Mouse (Mus musculus): ENCODE data around the gene Trp53bp2. TPM values are rescaled to one million over a fixed set of nuclear protein-coding genes. Genes with fewer than 3 reads are reported as not detected.

Trp53bp2 gene
- total and polyA plus RNA-seq, 3 experiments: 7.6 to 20.5 (median 16.7) TPM

DNA sequence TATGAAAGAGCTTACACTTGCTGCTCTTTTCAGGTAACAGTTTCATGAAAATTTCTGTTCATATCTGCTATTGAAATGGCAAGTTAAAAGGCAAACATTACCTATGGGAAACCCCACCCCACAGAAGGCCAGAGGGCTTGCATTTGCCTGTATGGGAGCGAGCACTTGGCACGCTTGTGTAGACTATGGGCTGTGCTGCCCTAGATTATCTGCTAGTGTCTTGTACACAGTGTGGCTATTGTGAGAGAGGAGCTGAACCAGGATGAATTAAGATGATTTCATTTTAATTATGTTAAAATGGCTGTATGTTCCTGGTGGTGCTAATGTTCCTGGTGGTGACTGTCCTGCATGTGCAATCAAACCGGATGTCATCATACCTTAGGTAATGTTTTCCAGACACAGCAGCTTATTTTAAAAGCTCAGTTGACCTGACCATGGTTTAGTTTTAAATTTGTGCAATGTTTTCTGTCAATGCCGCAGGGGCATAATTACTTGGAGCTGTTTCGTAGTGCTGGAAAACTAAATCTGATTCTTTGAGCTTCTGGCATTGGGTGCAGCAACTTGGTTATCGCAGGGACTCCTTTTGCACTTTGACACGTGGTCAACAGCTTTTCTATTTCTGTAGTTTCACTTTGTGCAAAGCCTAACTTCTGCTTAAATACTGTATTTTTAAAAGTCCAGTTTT lies 3.8 kb downstream of the Trp53bp2 start:
- Histone ChIP-seq H3K36me3 (replicated peaks) (peaks cover 15% of the 10 kb centered on the region), H3K27me3 (ENCODE audit: insufficient read depth, low read length) (no peaks in the 10 kb centered on the region), H3K4me3 (ENCODE audit: low read depth, low read length) (no peak overlapping the region), H3K4me1 (ENCODE audit: insufficient read depth, low read depth, low read length) (peaks cover 17% of the 10 kb centered on the region), H3K9me3 (replicated peaks) (no peaks in the 10 kb centered on the region)
- TF ChIP-seq GATA1 (IDR thresholded peaks at IDR 0.05; ENCODE audit: borderline replicate concordance, low read length) (no peak), POLR2AphosphoS5 (IDR thresholded peaks at IDR 0.05; ENCODE audit: insufficient replicate concordance, low read depth, low read length) (no peak), GATA2 (IDR thresholded peaks at IDR 0.05; ENCODE audit: borderline replicate concordance, low read depth, low read length) (no peak), TAL1 (conservative IDR thresholded peaks at IDR 0.05; ENCODE audit: low read depth, low read length) (no peak), CTCF (IDR thresholded peaks at IDR 0.05; ENCODE audit: low read depth, low read length) (no peak)
- no peak for ATAC-seq (ENCODE audit: extremely low read depth, insufficient number of reproducible peaks, low FRiP score, poor library complexity, severe bottlenecking)
- no peak for DNase-seq (ENCODE audit: low spot score)

DNA sequence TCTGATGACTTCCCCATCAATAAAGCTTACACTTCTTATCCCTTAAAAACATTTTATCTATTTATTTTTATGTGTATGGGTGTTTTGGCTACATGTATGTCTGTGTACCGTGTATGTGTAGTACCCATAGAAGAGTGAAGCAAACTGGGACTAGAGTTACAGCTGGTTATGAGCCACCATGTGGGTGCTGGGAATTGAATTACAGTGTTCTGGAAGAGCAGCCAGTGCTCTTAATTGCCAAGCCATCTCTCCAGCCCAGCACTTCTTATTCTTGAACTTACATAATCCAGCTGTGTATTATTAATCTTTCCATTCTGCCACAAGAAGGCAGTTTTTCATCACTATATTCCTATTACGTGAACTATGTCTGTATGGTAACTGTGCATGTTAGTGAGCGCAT lies 10.5 kb downstream of the Trp53bp2 start:
- Histone ChIP-seq H3K9me3 (replicated peaks) (no peaks in the 10 kb centered on the region), H3K36me3 (replicated peaks) (peaks cover 24% of the 10 kb centered on the region), H3K27me3 (ENCODE audit: insufficient read depth, low read length) (no peaks in the 10 kb centered on the region), H3K4me3 (ENCODE audit: low read depth, low read length) (no peak overlapping the region), H3K4me1 (ENCODE audit: insufficient read depth, low read depth, low read length) (no peaks in the 10 kb centered on the region)
- no peak for DNase-seq (ENCODE audit: low spot score)
- TF ChIP-seq CTCF (IDR thresholded peaks at IDR 0.05; ENCODE audit: low read depth, low read length) (no peak), GATA1 (IDR thresholded peaks at IDR 0.05; ENCODE audit: borderline replicate concordance, low read length) (no peak), POLR2AphosphoS5 (IDR thresholded peaks at IDR 0.05; ENCODE audit: insufficient replicate concordance, low read depth, low read length) (no peak), TAL1 (conservative IDR thresholded peaks at IDR 0.05; ENCODE audit: low read depth, low read length) (no peak), GATA2 (IDR thresholded peaks at IDR 0.05; ENCODE audit: borderline replicate concordance, low read depth, low read length) (no peak)
- no peak for ATAC-seq (ENCODE audit: extremely low read depth, insufficient number of reproducible peaks, low FRiP score, poor library complexity, severe bottlenecking)

DNA sequence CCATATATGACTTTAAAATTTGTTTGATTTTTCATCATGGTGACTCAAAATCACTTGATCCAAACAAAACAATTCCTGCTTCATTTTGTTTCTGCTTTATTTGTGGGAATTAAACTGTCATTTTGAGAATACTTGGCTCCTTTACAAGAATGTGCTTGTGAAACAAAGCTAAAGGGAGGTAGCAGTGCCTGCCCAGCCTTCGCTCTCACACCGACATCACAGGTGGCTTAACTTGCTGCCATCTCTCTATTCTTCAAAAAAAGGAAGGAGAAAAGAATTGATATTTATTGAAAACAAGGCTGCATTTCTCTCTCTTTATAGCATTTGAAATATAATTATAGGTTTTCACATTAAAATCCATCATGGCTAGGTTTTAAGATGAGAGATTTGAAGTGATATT lies 15.3 kb downstream of the Trp53bp2 start:
- no peak for TF ChIP-seq GATA2 (IDR thresholded peaks at IDR 0.05; ENCODE audit: borderline replicate concordance, low read depth, low read length)
- no peak for TF ChIP-seq POLR2AphosphoS5 (IDR thresholded peaks at IDR 0.05; ENCODE audit: insufficient replicate concordance, low read depth, low read length)
- TF ChIP-seq CTCF (IDR thresholded peaks at IDR 0.05; ENCODE audit: low read depth, low read length): no peak
- no peak for TF ChIP-seq GATA1 (IDR thresholded peaks at IDR 0.05; ENCODE audit: borderline replicate concordance, low read length)
- TF ChIP-seq TAL1 (conservative IDR thresholded peaks at IDR 0.05; ENCODE audit: low read depth, low read length): no peak
- Histone ChIP-seq H3K4me1 (ENCODE audit: insufficient read depth, low read depth, low read length) (peaks cover 5% of the 10 kb centered on the region; the same call in 1 of the 2 replicates), H3K36me3 (replicated peaks) (peaks cover 22% of the 10 kb centered on the region), H3K27me3 (ENCODE audit: insufficient read depth, low read length) (no peaks in the 10 kb centered on the region), H3K9me3 (replicated peaks) (no peaks in the 10 kb centered on the region), H3K4me3 (ENCODE audit: low read depth, low read length) (no peak overlapping the region)
- DNase-seq (ENCODE audit: low spot score): no peak
- no peak for ATAC-seq (ENCODE audit: extremely low read depth, insufficient number of reproducible peaks, low FRiP score, poor library complexity, severe bottlenecking)

DNA sequence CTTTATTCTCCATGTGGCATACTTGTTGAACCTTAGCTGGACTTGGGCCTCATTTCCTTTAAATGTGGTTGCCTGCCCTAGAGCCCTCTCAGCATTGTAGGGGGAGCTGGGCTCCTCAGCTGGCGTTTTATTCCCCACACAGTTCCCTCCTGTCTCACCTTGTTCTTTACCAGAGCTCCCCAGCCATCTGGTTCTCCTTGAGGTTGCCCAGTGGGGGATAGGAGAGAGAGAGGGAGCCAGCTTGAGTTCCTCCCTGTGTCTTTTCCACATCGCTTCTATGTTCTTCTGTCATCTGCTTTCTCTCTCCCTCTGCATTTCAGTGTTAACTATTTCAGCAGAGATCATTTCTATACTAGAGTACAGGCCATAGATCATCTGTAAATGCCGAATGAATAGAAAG lies 16.2 kb downstream of the Trp53bp2 start:
- ATAC-seq (ENCODE audit: extremely low read depth, insufficient number of reproducible peaks, low FRiP score, poor library complexity, severe bottlenecking): no peak
- TF ChIP-seq GATA2 (IDR thresholded peaks at IDR 0.05; ENCODE audit: borderline replicate concordance, low read depth, low read length): no peak
- no peak for TF ChIP-seq TAL1 (conservative IDR thresholded peaks at IDR 0.05; ENCODE audit: low read depth, low read length)
- no peak for TF ChIP-seq POLR2AphosphoS5 (IDR thresholded peaks at IDR 0.05; ENCODE audit: insufficient replicate concordance, low read depth, low read length)
- no peak for TF ChIP-seq CTCF (IDR thresholded peaks at IDR 0.05; ENCODE audit: low read depth, low read length)
- TF ChIP-seq GATA1 (IDR thresholded peaks at IDR 0.05; ENCODE audit: borderline replicate concordance, low read length): no peak
- H3K27me3 ChIP-seq (ENCODE audit: insufficient read depth, low read length): no peaks in the 10 kb centered on the region

DNA sequence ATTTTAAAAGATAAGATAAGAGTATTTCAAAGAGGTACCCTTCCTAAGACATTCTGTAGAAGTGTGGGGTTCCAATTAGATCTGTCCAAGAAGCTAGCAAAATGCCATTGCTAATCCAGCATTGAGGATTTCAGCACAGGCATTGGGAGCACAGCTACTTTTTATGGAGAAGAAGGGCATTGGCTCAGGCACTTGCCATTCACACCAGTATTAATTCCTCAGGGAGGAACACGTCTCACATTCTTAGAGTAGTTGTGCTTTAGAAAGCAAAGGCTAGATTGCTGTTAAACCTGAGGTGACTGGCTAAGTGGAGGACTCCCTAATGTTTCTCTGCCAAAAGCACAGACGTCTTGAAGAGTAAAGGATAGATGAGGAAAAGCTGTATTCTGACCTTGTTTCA lies 17.5 kb downstream of the Trp53bp2 start:
- DNase-seq (ENCODE audit: low spot score) (no peak), ATAC-seq (ENCODE audit: extremely low read depth, insufficient number of reproducible peaks, low FRiP score, poor library complexity, severe bottlenecking) (no peak)
- H3K27me3 ChIP-seq (ENCODE audit: insufficient read depth, low read length): no peaks in the 10 kb centered on the region
- H3K36me3 ChIP-seq (replicated peaks): peaks cover 34% of the 10 kb centered on the region
- no peak for TF ChIP-seq CTCF (IDR thresholded peaks at IDR 0.05; ENCODE audit: low read depth, low read length)
- no peak for TF ChIP-seq GATA2 (IDR thresholded peaks at IDR 0.05; ENCODE audit: borderline replicate concordance, low read depth, low read length)
- no peak for TF ChIP-seq GATA1 (IDR thresholded peaks at IDR 0.05; ENCODE audit: borderline replicate concordance, low read length)
- no peak for TF ChIP-seq TAL1 (conservative IDR thresholded peaks at IDR 0.05; ENCODE audit: low read depth, low read length)
- TF ChIP-seq POLR2AphosphoS5 (IDR thresholded peaks at IDR 0.05; ENCODE audit: insufficient replicate concordance, low read depth, low read length): no peak
- H3K4me3 ChIP-seq (ENCODE audit: low read depth, low read length): no peak overlapping the region
- H3K9me3 ChIP-seq (replicated peaks): no peaks in the 10 kb centered on the region
- H3K4me1 ChIP-seq (ENCODE audit: insufficient read depth, low read depth, low read length): peaks cover 5% of the 10 kb centered on the region; the same call in 1 of the 2 replicates

More for the DNA sequence above, 16.2 kb downstream of the Trp53bp2 start:
- no peak for DNase-seq (ENCODE audit: low spot score)
- Histone ChIP-seq H3K9me3 (replicated peaks) (no peaks in the 10 kb centered on the region), H3K4me1 (ENCODE audit: insufficient read depth, low read depth, low read length) (peaks cover 5% of the 10 kb centered on the region; the same call in 1 of the 2 replicates), H3K4me3 (ENCODE audit: low read depth, low read length) (no peak overlapping the region), H3K36me3 (replicated peaks) (peaks cover 30% of the 10 kb centered on the region)

DNA sequence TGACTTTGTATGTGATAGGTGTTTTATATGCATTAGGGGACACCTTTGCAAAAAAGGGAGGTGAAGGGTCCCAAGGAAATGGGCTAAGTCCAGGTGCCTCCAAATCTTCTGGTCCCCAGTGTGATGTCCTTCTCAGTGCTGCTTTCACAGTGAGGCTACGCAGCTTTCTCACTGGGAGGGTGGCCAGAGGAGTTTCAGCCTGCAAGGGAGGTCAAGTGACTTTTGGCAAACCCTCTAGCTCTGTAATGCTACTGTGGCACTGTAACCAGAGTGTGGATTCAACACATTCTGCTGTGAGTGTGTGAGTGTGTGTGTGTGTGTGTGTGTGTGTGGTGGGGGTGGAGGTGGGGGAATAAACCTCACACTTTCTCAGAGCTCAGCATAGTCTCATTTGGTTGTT lies 18.5 kb downstream of the Trp53bp2 start:
- ATAC-seq (ENCODE audit: extremely low read depth, insufficient number of reproducible peaks, low FRiP score, poor library complexity, severe bottlenecking): no peak
- Histone ChIP-seq H3K4me3 (ENCODE audit: low read depth, low read length) (no peak overlapping the region), H3K4me1 (ENCODE audit: insufficient read depth, low read depth, low read length) (peaks cover 10% of the 10 kb centered on the region; the same call in 1 of the 2 replicates), H3K9me3 (replicated peaks) (no peaks in the 10 kb centered on the region), H3K27me3 (ENCODE audit: insufficient read depth, low read length) (no peaks in the 10 kb centered on the region), H3K36me3 (replicated peaks) (peaks cover 40% of the 10 kb centered on the region)
- no peak for TF ChIP-seq GATA1 (IDR thresholded peaks at IDR 0.05; ENCODE audit: borderline replicate concordance, low read length)
- TF ChIP-seq GATA2 (IDR thresholded peaks at IDR 0.05; ENCODE audit: borderline replicate concordance, low read depth, low read length): no peak
- no peak for TF ChIP-seq POLR2AphosphoS5 (IDR thresholded peaks at IDR 0.05; ENCODE audit: insufficient replicate concordance, low read depth, low read length)
- no peak for TF ChIP-seq TAL1 (conservative IDR thresholded peaks at IDR 0.05; ENCODE audit: low read depth, low read length)
- DNase-seq (ENCODE audit: low spot score): no peak

Measured in G1E (cell line).